Mouse (Mus musculus) forebrain, embryonic 11.5 days (tissue): ENCODE measurements around the gene Manf. TPM values are rescaled to one million over a fixed set of nuclear protein-coding genes. Genes with fewer than 3 reads are reported as not detected.

Experiments
- ATAC-seq: fragments of 200-750 bp; cut with Nextera tagmentation; replicated peaks from 2 replicates; pipeline ENCODE4 v1.8.0; 2017; ENCODE audit warnings: moderate TSS enrichment; ENCODE audit not compliant: low FRiP score
- DNase-seq: peaks from one replicate; pipeline ENCODE4 v3.0.0-alpha.2; 2017; ENCODE audit warnings: low spot score
- H3K27ac ChIP-seq: fragments of 300-500 bp; sonication (generic); 2 replicates; pipeline ENCODE4 v1.5.1; 2014; ENCODE audit warnings: low read depth, low read length
- H3K27me3 ChIP-seq: fragments of 300-500 bp; sonication (generic); 2 replicates; pipeline ENCODE4 v1.6.1; 2014; ENCODE audit warnings: mild to moderate bottlenecking, low read length, mixed read lengths; ENCODE audit not compliant: control insufficient read depth, insufficient read depth
- H3K36me3 ChIP-seq: fragments of 300-500 bp; sonication (generic); 2 replicates; pipeline ENCODE4 v1.6.1; 2014; ENCODE audit warnings: mild to moderate bottlenecking, low read length, moderate library complexity, mixed read lengths; ENCODE audit not compliant: control insufficient read depth, insufficient read depth
- H3K4me1 ChIP-seq: fragments of 300-500 bp; sonication (generic); replicated peaks from 2 replicates; pipeline ENCODE4 v1.6.1; 2014; ENCODE audit warnings: low read length, mixed read lengths; ENCODE audit not compliant: control insufficient read depth, insufficient read depth
- H3K4me2 ChIP-seq: fragments of 300-500 bp; sonication (generic); 2 replicates; pipeline ENCODE4 v1.6.1; 2014; ENCODE audit warnings: low read depth, mild to moderate bottlenecking, low read length, moderate library complexity, mixed read lengths; ENCODE audit not compliant: severe bottlenecking
- H3K4me3 ChIP-seq: fragments of 300-500 bp; sonication (generic); 2 replicates; pipeline ENCODE4 v1.5.1; 2014; ENCODE audit warnings: low read depth, low read length
- H3K9ac ChIP-seq: fragments of 300-500 bp; sonication (generic); 2 replicates; pipeline ENCODE4 v1.6.1; 2014; ENCODE audit warnings: low read length
- H3K9me3 ChIP-seq: fragments of 300-500 bp; sonication (generic); 2 replicates; pipeline ENCODE4 v1.6.1; 2016; ENCODE audit warnings: low read length, mixed read lengths; ENCODE audit not compliant: control insufficient read depth
- WGBS: fragments of 180-500 bp; shearing (Covaris S2); extraction: QIAGEN DNeasy Blood & Tissue Kit; methylation state at CpG from one replicate; pipeline ENCODE4 v1.1.7; 2014; 5-methylcytosine and 5-hydroxymethylcytosine counted together
- polyA plus RNA-seq: library from polyadenylated mRNA; unstranded; fragments of >200 nt; fragmentation: Nextera tagmentation; extraction: Ambion mirVana; gene quantifications from 2 replicates; pipeline ENCODE4 v1.2.1, GENCODE M21; 2014

The Manf gene
- polyA plus RNA-seq = 242 and 264 TPM in 2 replicates

DNA sequence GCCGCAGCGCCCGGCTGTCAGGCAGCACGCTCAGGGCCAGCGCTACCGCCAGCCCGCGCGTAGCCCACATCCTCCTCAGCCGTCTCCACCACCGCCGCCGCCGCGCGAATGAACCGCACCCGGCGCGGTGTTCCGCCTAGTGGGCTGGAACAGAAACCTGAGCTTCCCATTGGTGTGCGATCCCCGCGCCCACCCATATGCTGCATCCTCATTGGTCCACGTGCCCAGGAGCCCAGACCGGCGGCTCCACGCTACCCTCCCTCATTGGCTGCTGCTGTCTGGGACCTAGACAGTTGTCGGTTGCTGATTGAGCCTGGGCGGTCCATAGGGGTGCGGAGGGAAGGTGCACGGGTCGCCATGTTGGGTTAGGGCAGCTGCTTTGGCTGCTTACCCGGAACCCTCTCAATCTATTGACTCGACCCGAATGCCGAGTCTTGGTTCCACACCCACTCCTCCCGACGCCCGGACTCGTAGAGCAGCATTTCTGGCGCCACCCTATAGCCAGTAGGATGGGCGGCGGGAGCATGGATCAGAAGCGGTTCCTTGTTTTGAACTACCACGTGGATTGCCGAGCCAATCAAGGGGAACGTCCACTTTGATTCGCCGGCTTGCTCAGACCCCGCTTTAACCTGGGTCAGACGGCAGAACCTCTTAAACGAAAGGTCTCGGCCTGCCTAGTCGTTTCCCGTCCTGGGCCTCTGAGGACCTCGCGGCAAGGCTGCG lies at the start of gene Manf:
Gene Manf, minus strand, starts transcription at position 151 of the 723 bp plus-strand sequence.
- Histone ChIP-seq H3K36me3 (peaks cover 7% of the 10 kb centered on the region), H3K9ac (peak within 1 kb of the TSS; percentile 95), H3K4me3 (peak within 1 kb of the TSS; percentile 90), H3K27ac (peak within 1 kb of the TSS; percentile 79), H3K9me3 (no peaks in the 10 kb centered on the region), H3K4me2 (peak within 1 kb of the TSS; percentile 91), H3K4me1 (peaks cover 12% of the 10 kb centered on the region), H3K27me3 (no peaks in the 10 kb centered on the region)
- ATAC-seq = peak; percentile 99
- DNase-seq = peak; percentile 98
- WGBS = under 1% methylated on average over 59 of the region's 59 CpGs

DNA sequence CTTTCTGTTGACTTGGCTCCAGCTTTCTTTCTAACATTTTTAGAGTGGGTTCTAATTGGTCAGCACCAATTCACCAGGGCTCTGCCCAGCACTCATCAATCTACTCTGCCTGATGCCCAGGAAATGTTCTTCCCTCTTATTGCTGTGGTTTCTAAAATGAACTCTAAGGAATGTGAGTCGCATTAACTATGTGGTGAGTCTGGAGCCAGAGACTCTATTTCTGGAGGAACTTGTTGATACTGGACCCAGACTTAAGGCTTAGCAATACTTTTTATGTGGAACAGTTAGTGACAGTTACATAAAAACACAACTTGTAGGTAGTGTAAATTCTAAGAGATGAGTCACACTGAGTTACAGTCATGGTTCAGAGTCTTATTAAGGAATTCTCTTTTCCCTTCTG lies 43.2 kb upstream of the Manf start:
- WGBS = 94% methylated on average over 1 of the region's 1 CpGs
- Histone ChIP-seq H3K4me3 (no peak overlapping the region), H3K27me3 (no peaks in the 10 kb centered on the region), H3K36me3 (no peaks in the 10 kb centered on the region), H3K4me2 (no peak overlapping the region), H3K9me3 (no peaks in the 10 kb centered on the region), H3K9ac (no peak overlapping the region), H3K27ac (no peak overlapping the region), H3K4me1 (no peaks in the 10 kb centered on the region)
- ATAC-seq (no peak), DNase-seq (no peak)

DNA sequence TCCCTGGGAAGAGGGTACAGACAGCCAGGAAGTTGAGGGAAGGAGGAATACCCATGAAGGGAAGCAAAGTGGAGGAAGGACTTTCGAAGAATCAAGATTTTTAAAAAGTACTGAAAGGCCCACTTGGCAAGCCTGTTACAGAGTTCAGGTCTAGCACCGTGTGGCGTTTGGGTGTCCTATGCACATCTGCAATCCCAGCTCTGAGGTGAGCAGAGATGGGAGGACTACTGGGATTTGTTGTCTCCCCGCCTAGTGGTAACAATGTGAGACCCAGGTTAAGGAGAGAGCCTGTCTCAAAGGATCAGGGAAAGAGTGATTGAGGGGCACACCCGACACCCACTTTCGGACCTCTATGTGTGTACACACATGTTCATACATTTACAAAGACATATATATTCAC lies 23.1 kb upstream of the Manf start:
- DNase-seq (no peak), ATAC-seq (no peak)
- WGBS = 86% methylated on average over 6 of the region's 6 CpGs
- Histone ChIP-seq H3K4me1 (no peaks in the 10 kb centered on the region), H3K36me3 (no peaks in the 10 kb centered on the region), H3K27ac (no peak overlapping the region), H3K9me3 (no peaks in the 10 kb centered on the region), H3K9ac (no peak overlapping the region), H3K4me2 (no peak overlapping the region), H3K4me3 (no peak overlapping the region), H3K27me3 (no peaks in the 10 kb centered on the region)

DNA sequence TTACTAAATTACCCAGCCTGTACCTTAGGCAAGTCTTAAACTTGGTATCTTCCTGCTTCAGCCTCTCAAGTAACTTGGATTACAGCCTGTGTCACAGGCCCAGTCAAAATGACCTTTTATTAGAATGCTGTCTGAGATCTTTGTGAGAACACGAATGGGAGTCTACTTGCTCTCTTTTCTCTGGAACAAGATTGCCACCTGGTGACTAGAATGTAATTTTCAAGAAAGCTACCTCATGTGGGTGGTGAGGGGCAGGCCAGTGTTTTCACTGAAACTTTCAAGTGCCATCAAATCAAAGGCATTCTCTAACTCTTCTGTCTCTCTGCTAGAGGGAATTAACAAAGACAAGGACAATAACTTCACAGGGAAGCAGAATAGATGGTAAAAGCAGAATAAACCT lies 22.0 kb upstream of the Manf start:
- Histone ChIP-seq H3K9me3 (no peaks in the 10 kb centered on the region), H3K27ac (no peak overlapping the region), H3K4me2 (no peak overlapping the region), H3K36me3 (no peaks in the 10 kb centered on the region), H3K9ac (no peak overlapping the region), H3K4me3 (no peak overlapping the region), H3K27me3 (no peaks in the 10 kb centered on the region), H3K4me1 (no peaks in the 10 kb centered on the region)
- WGBS = 29% methylated on average over 1 of the region's 1 CpGs
- no peak for DNase-seq
- no peak for ATAC-seq

DNA sequence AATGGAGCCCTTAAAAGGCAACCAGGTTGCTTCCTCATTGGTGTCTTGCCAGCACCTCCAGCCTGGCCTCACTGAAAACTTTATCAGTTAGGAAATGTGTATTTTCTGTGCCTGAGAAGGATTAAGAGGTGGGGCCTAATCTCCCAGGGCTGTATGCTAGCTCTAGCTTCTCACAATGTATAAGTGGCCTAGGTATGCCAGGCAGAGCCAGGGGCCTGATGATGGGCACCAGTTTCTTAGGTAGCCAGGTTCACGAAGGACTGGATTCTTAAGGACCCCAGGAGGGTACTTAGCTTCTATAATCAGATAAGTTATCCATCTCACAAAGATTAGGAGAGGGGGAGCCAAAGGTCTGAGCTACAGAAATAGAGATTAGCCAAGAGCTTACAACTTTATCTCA lies 19.8 kb upstream of the Manf start:
- H3K27me3 ChIP-seq = no peaks in the 10 kb centered on the region
- no peak overlapping the region for H3K4me3 ChIP-seq
- WGBS = 91% methylated on average over 1 of the region's 1 CpGs
- no peak for ATAC-seq
- H3K4me2 ChIP-seq = no peak overlapping the region
- no peak for DNase-seq
- no peak overlapping the region for H3K9ac ChIP-seq
- no peaks in the 10 kb centered on the region for H3K36me3 ChIP-seq
- no peak overlapping the region for H3K27ac ChIP-seq
- H3K4me1 ChIP-seq = no peaks in the 10 kb centered on the region
- no peaks in the 10 kb centered on the region for H3K9me3 ChIP-seq

DNA sequence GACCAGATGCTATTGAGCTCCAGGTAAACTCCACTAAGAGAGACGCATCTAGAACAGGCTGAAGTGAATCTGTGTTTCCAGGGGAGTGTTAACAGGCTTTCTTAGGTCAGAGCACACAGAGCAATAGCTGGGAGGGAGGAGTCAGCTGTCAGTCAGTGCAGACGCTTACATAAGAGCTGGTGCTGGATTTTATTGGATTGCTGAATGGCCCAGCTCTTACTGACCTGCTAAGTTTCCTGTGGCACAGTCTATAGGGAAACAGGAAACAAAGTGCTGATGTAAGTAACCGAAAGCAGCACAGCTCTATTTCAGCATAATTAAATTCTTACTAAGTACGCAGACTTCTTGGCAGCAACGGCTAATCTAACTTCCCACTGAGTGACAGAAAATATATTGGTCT lies 16.9 kb upstream of the Manf start:
- Histone ChIP-seq H3K9ac (no peak overlapping the region), H3K4me3 (no peak overlapping the region), H3K9me3 (no peaks in the 10 kb centered on the region), H3K4me2 (no peak overlapping the region), H3K4me1 (no peaks in the 10 kb centered on the region), H3K36me3 (no peaks in the 10 kb centered on the region), H3K27me3 (no peaks in the 10 kb centered on the region), H3K27ac (no peak overlapping the region)
- DNase-seq = no peak
- 65% methylated on average over 5 of the region's 5 CpGs for WGBS
- no peak for ATAC-seq

DNA sequence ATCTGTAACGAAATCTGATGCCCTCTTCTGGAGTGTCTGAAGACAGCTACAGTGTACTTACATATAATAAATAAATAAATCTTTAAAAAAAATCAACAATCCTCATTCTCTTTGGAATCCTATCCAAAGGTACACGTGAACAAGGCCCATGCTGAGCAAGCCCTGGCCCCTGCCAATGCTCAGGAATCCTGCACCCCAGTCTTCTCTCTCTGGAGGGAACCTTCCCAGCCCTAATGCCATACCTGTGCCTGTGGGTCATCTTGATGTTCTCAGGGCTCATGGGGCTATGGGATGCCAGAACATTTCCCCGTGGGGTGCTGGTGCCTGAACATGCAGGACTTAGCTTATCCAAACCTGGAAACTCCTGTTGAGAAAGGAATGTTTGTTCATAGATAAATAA lies 16.4 kb upstream of the Manf start:
- WGBS = 86% methylated on average over 3 of the region's 3 CpGs
- H3K9ac ChIP-seq = no peak overlapping the region
- ATAC-seq = no peak
- no peaks in the 10 kb centered on the region for H3K9me3 ChIP-seq
- no peaks in the 10 kb centered on the region for H3K36me3 ChIP-seq
- no peaks in the 10 kb centered on the region for H3K4me1 ChIP-seq
- H3K27ac ChIP-seq = no peak overlapping the region
- no peak for DNase-seq
- H3K27me3 ChIP-seq = no peaks in the 10 kb centered on the region
- no peak overlapping the region for H3K4me2 ChIP-seq
- H3K4me3 ChIP-seq = no peak overlapping the region

DNA sequence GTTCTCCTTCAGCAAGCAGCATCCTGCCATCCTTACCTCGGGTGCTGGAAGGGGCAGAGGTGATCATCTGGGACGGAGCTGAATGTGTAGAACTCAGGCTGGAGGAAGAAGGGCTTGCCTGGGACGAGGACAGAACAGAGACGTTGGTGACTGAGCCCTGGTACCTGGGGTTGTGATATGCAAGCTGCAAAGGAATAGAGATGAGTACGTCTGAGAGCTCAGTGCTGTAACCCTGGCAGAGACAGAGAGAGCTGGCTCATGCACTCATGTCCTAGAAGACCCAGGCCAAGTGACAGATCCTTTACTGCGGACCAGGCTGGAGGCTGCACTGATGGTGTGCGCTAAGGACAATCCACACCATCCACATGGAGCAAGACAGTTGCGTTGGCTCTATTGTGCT lies 14.8 kb upstream of the Manf start:
- no peaks in the 10 kb centered on the region for H3K36me3 ChIP-seq
- ATAC-seq (no peak), DNase-seq (peak; percentile 33)
- no peaks in the 10 kb centered on the region for H3K27me3 ChIP-seq
- WGBS = 89% methylated on average over 8 of the region's 8 CpGs
- no peak overlapping the region for H3K4me2 ChIP-seq
- H3K9me3 ChIP-seq = no peaks in the 10 kb centered on the region
- H3K4me3 ChIP-seq = no peak overlapping the region
- no peaks in the 10 kb centered on the region for H3K4me1 ChIP-seq
- no peak overlapping the region for H3K9ac ChIP-seq
- no peak overlapping the region for H3K27ac ChIP-seq

DNA sequence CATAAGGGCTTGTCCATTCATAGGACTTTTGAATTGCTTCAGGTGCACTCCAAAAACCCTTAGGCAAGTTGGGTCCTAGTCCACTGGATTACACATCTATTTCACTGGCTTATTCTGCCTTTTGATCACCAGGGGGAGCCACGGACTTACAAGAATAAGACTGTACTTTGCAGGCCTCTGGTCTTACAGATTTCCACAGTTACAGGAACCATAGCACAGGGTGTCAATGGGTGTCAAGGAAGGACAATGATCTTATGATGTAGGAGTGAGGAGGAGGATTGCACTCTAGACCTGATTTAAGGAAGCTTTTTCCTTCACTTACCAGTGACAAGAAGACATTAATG lies 12.0 kb upstream of the Manf start:
- H3K27ac ChIP-seq = no peak overlapping the region
- H3K4me1 ChIP-seq = no peaks in the 10 kb centered on the region
- no peaks in the 10 kb centered on the region for H3K9me3 ChIP-seq
- H3K36me3 ChIP-seq = no peaks in the 10 kb centered on the region
- DNase-seq (peak; percentile 33), ATAC-seq (no peak)
- H3K4me3 ChIP-seq = no peak overlapping the region
- no peak overlapping the region for H3K4me2 ChIP-seq
- no peak overlapping the region for H3K9ac ChIP-seq
- 36% methylated on average over 1 of the region's 1 CpGs for WGBS
- no peaks in the 10 kb centered on the region for H3K27me3 ChIP-seq
